Mouse (Mus musculus): ENCODE data around the gene Tapbp. TPM values are rescaled to one million over a fixed set of nuclear protein-coding genes. Genes with fewer than 3 reads are reported as not detected.
"Not testable (repeated sequence)": the region's sequence is repeated elsewhere in the genome, so short reads cannot be mapped to it uniquely, and the experiment has no call there.

The Tapbp gene
- polyA plus RNA-seq, 1 experiment = 389 TPM

DNA sequence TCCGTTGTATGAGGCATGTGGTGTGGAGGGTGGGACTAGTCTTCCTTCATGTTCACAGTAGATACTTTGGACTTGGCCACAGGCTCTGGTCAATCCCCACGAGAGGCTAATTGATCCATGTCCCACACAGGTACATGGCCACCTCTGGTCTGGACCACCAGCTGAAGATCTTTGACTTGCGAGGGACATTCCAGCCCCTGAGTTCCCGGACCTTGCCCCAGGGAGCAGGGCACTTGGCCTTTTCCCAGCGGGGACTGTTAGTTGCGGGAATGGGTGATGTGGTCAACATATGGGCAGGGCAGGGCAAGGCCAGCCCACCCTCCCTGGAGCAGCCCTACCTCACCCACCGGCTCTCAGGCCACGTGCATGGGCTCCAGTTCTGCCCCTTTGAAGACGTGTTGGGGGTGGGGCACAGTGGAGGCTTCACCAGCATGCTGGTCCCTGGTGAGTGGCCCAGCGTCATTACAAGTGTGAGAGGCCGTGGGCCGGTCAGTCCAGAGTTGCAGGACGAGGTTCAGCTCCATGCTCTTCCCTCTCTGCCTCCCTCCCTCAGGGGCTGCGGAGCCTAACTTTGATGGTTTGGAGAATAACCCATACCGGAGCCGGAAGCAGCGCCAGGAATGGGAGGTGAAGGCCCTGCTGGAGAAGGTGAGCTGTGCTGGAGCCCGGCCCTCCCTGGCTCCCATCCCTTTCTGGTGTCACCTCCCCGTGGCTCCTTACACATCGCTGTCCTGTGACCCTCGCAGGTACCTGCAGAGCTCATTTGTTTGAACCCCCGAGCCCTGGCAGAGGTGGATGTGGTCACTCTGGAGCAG is 32.6 kb downstream of the Tapbp start:
- Histone ChIP-seq H3K27ac (ENCODE audit: insufficient read depth, low read depth, low read length) (peak overlapping the region; percentile 69), H3K4me3 (ENCODE audit: insufficient read depth, low read length) (no peak overlapping the region), H3K4me1 (ENCODE audit: control insufficient read depth, insufficient read depth, low read length) (peaks cover 29% of the 10 kb centered on the region)
- TF ChIP-seq POLR2A (IDR thresholded peaks at IDR 0.05; ENCODE audit: borderline replicate concordance, low read depth, low read length) (no peak), CTCF (IDR thresholded peaks at IDR 0.05; ENCODE audit: low read depth, low read length) (no peak)

DNA sequence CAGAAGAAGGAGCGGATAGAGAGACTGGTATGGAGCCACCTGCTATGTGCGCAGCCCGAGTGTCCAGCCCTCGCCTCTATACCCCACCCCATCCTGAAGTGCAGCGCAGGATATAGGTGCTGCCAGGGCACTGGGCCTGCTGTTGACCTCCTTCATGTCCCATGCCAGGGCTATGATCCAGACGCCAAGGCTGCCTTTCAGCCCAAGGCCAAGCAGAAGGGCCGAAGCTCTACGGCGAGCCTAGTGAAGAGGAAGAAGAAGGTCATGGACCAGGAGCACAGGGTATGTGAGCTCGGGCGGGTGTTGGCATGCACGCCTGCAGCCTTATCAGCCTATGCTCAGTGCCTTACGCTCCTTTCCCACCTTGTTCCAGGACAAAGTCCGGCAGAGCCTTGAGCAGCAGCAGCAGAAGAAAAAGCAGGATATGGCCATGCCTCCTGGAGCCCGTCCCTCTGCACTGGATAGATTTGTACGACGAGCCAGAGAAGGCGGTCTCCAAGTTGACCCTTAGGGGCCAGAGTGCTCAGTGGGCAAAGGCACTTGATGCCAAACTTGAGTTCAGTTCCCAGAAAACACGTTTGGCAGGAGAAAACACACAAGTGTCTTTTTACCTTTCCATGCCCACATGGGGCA is 33.3 kb downstream of the Tapbp start:
- Histone ChIP-seq H3K4me3 (ENCODE audit: insufficient read depth, low read length) (no peak overlapping the region), H3K27ac (ENCODE audit: insufficient read depth, low read depth, low read length) (no peak overlapping the region), H3K4me1 (ENCODE audit: control insufficient read depth, insufficient read depth, low read length) (peaks cover 32% of the 10 kb centered on the region)
- TF ChIP-seq CTCF (IDR thresholded peaks at IDR 0.05; ENCODE audit: low read depth, low read length) (no peak), POLR2A (IDR thresholded peaks at IDR 0.05; ENCODE audit: borderline replicate concordance, low read depth, low read length) (no peak)

- TF ChIP-seq POLR2A (IDR thresholded peaks at IDR 0.05; ENCODE audit: borderline replicate concordance, low read depth, low read length) (no peak), CTCF (IDR thresholded peaks at IDR 0.05; ENCODE audit: low read depth, low read length) (no peak)
- peaks cover 32% of the 10 kb centered on the region for H3K4me1 ChIP-seq (ENCODE audit: control insufficient read depth, insufficient read depth, low read length)
- H3K4me3 ChIP-seq (ENCODE audit: insufficient read depth, low read length) = peak overlapping the region; percentile 68
- no peak overlapping the region for H3K27ac ChIP-seq (ENCODE audit: insufficient read depth, low read depth, low read length)
These were observed 34.5 kb downstream of the Tapbp start for GRCm38 (mm10) chr17:33950131-33950625.

- Histone ChIP-seq H3K4me1 (ENCODE audit: control insufficient read depth, insufficient read depth, low read length) (peaks cover 32% of the 10 kb centered on the region), H3K4me3 (ENCODE audit: insufficient read depth, low read length) (peak within 1 kb of the TSS; percentile 68), H3K27ac (ENCODE audit: insufficient read depth, low read depth, low read length) (peak within 1 kb of the TSS; percentile 71)
- TF ChIP-seq CTCF (IDR thresholded peaks at IDR 0.05; ENCODE audit: low read depth, low read length) (no peak), POLR2A (IDR thresholded peaks at IDR 0.05; ENCODE audit: borderline replicate concordance, low read depth, low read length) (no peak; the same call in 1 of the 2 replicates)
These were observed 35.6 kb downstream of the Tapbp start, which contains the start of gene B3galt4 for GRCm38 (mm10) chr17:33951021-33951946. Gene B3galt4 (minus strand): TSS chr17:33951488.

DNA sequence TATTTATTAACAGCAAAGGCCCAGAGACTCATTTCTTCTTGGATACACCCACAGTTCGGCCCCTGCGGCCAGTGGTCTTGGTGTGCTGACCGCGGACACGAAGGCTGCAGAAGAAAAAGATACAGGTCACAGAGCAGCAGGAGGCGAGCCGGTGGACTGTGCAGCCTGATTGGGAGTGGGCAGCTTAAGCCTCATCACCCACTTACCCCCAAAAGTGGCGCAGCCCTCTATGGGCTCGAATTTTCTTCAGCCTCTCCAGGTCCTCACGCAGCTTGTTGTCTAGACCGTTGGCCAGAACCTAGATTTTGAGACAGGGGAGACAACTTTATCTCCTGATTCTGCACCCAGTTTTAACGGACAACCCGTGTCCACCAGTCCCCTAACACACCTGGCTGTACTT is 36.3 kb downstream of the Tapbp start:
- Histone ChIP-seq H3K4me3 (ENCODE audit: insufficient read depth, low read length) (peak overlapping the region; percentile 68), H3K4me1 (ENCODE audit: control insufficient read depth, insufficient read depth, low read length) (peaks cover 25% of the 10 kb centered on the region)
- H3K27ac ChIP-seq (ENCODE audit: insufficient read depth, low read depth, low read length) = not testable (repeated sequence)

DNA sequence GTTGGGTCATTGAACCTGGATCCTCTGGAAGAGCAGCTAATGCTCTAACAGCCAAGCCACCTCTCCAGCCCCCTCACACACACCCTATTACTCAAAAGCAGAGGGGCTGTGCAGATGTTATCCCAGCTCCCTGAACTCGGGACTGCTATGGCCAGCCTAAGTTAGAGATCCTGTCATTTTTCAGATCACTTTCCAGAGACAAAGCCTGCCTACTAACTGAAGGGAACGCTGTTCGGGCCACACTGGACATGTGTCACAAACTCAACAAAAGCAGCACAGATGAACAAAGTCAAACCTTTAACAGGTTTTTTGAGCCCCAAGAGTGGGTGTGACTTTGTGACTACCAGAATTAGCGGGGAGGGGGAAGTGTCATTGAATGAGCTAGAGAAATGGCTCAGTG is 37.2 kb downstream of the Tapbp start:
- H3K4me1 ChIP-seq (ENCODE audit: control insufficient read depth, insufficient read depth, low read length) = peaks cover 19% of the 10 kb centered on the region

DNA sequence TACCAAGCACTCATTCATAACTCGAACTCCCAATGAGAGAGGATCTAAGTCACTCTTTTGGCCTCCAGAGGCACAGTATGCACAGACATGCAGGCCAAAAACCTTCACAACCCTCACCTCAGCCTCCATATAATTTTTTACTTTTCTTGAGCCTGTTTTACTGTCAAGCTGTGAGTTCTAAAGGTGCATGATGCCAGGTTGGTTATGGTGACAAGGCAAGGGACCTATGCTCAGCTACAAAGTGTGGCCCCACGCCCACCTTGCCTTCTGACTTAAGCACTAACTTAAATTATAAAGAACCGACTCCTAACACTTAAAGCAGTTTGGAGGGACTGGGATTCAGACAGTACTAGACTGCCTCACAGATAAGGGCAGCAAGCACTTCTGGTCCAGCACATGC is 37.6 kb downstream of the Tapbp start:
- Histone ChIP-seq H3K4me3 (ENCODE audit: insufficient read depth, low read length) (peak overlapping the region; percentile 93; the same call in 1 of the 2 replicates), H3K27ac (ENCODE audit: insufficient read depth, low read depth, low read length) (0 out of 2 replicates have a peak overlapping the region, but pooled peaks have one; percentile 4), H3K4me1 (ENCODE audit: control insufficient read depth, insufficient read depth, low read length) (peaks cover 15% of the 10 kb centered on the region)
- TF ChIP-seq CTCF (IDR thresholded peaks at IDR 0.05; ENCODE audit: low read depth, low read length) (no peak), POLR2A (IDR thresholded peaks at IDR 0.05; ENCODE audit: borderline replicate concordance, low read depth, low read length) (no peak)

More for the DNA sequence above, 37.2 kb downstream of the Tapbp start:
- peak overlapping the region; percentile 93 for H3K4me3 ChIP-seq (ENCODE audit: insufficient read depth, low read length)
- 0 out of 2 replicates have a peak overlapping the region, but pooled peaks have one; percentile 6 for H3K27ac ChIP-seq (ENCODE audit: insufficient read depth, low read depth, low read length)
- TF ChIP-seq POLR2A (IDR thresholded peaks at IDR 0.05; ENCODE audit: borderline replicate concordance, low read depth, low read length) (no peak), CTCF (IDR thresholded peaks at IDR 0.05; ENCODE audit: low read depth, low read length) (no peak)

- Histone ChIP-seq H3K4me3 (ENCODE audit: insufficient read depth, low read length) (peak overlapping the region; percentile 93), H3K27ac (ENCODE audit: insufficient read depth, low read depth, low read length) (peak overlapping the region; percentile 85), H3K4me1 (ENCODE audit: control insufficient read depth, insufficient read depth, low read length) (peaks cover 11% of the 10 kb centered on the region; the same call in 1 of the 2 replicates)
- TF ChIP-seq CTCF (IDR thresholded peaks at IDR 0.05; ENCODE audit: low read depth, low read length) = no peak
- no peak for TF ChIP-seq POLR2A (IDR thresholded peaks at IDR 0.05; ENCODE audit: borderline replicate concordance, low read depth, low read length)
These were observed 38.4 kb downstream of the Tapbp start for GRCm38 (mm10) chr17:33953961-33954565.
